Mouse (Mus musculus) cerebellum, adult 9-10 months (tissue): ENCODE measurements around the gene Prss16.

Experiments
- DNase-seq: peaks from one replicate; pipeline ENCODE4 v3.0.0; 2022

Gene Prss16

DNA sequence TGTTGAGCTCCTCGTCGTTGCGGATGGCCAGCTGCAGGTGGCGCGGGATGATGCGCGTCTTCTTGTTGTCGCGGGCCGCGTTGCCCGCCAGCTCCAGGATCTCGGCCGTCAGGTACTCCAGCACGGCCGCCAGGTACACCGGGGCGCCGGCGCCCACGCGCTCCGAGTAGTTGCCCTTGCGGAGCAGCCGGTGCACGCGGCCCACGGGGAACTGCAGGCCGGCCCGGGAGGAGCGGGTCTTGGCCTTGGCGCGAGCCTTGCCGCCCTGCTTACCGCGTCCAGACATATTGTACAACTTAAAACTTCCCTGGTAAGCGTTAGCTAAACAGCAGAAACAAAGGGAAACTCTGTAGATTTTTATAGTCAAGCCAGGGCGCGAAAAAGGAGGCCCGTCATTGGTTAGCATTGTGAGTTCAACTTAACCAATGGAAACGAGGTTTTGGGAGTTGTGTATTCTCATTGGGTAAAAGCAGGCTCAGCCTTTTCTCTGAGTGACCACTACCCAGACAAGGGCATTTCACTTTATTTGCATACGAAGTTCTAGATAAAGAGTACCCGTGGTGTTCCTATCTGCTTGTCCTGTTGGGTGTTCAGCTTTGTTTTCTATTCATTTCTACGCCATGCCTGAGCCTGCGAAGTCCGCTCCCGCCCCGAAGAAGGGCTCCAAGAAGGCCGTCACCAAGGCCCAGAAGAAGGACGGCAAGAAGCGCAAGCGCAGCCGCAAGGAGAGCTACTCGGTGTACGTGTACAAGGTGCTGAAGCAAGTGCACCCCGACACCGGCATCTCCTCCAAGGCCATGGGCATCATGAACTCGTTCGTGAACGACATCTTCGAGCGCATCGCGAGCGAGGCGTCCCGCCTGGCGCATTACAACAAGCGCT is 26.0 kb upstream of the Prss16 start, which contains the start of the genes Hist1h2ah and Hist1h2bk:
TSS of gene Hist1h2ah (minus strand) at position 302 of the 882 bp plus-strand sequence.
TSS of gene Hist1h2bk (plus strand) at position 604 of the 882 bp plus-strand sequence.
- DNase-seq, result peak; percentile 94

DNA sequence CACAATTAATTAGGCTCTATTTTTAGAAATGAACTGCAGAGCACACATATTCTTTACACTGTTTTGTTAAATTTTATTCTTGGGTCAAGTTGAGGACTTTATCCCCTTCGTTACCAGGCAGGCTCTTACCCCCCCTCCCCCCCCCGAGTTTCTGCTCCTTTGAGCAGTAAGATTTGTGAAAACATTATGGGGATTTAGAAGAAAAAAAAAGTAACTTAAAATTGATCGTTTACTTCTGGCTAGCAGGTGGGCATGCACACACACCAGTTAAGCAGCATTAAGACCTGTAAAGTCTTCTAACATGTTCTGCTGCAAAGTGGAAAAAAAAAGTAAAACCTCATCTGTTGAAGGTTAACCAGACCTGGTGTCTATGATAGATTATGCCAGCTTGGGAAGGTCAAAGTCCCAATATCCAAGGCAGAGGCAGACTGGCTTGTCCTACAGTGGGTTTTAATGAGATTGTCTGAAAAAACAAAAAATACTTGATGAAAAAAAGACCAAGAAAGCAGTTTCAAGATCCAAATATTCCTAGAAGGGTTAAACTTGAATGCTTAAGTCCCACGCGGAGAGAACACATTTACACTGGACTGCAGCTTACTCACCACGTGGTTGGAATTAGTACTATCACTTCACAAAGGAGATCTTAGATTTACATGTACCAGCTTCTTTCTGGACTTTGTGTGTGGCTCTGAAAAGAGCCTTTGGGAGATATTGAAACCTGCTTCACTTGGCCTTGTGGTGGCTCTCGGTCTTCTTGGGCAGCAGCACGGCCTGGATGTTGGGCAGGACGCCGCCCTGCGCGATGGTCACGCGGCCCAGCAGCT is 25.1 kb upstream of the Prss16 start:
- no peak for DNase-seq

DNA sequence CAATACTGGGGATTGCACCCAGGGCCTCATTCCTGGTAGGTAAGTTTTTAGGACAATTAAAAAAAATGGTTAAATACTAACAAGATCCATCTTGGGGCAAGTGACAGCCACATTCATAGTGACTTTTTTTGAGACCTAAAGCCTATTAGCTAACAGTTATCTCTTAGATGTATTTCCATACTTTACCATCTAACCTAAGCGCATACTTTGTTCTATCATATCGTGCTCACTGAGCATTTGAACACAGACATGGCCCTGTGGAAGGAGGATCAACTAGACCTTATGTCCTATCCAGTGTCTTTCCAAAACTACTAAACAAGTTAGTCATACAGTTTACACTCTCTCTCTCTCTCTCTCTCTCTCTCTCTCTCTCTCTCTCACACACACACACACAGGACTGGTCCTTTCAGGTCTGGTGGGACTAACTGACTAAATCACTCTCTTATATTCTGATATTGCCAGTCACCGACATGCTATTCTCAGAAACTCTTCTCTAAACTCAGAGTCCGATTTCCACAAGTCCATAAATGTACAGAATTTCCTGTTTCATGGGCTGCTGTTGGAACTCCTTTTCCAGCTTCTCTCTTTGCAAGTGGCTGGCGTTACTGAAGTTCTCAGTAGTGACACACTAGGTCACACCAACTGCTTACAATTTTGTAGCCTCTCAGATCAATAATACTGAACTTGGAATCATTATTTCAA is 24.4 kb upstream of the Prss16 start:
- no peak for DNase-seq

DNA sequence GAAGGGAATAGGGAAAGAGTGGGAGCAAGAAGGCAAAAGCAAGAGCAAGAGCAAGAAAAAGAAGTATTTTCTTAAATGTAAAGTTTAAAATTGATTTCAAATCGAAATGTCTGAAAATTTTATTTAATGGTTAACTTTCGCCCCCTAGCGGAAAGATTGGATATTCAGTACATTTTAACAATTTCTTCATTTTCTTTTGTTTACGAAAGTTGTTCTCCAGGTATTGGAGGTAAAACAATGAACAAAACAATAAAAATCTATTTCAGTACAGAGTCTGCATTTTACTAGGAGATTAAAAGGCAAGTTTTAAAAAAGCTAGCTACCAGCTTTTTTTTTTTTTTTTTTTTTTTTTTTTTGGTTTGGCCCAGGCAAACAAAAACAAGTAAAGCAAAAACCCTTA is 21.0 kb upstream of the Prss16 start:
- no peak for DNase-seq

DNA sequence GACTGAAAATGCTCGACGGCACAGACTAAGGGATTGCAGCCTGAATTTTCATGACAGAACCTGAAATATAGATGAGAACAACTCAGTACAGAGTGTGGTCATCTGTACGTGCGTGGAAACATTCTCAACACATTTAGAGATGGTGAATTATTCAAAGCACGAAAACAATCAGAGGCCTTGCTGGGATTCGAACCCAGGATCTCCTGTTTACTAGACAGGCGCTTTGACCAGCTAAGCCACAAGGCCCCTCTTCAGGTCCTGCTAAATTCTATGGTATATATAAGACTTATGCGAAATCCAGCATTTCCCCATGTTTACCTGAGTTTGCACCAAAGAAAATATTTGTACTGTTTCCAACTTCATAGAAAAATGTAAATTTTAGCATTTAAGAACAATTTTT is 20.4 kb upstream of the Prss16 start:
- no peak for DNase-seq

DNA sequence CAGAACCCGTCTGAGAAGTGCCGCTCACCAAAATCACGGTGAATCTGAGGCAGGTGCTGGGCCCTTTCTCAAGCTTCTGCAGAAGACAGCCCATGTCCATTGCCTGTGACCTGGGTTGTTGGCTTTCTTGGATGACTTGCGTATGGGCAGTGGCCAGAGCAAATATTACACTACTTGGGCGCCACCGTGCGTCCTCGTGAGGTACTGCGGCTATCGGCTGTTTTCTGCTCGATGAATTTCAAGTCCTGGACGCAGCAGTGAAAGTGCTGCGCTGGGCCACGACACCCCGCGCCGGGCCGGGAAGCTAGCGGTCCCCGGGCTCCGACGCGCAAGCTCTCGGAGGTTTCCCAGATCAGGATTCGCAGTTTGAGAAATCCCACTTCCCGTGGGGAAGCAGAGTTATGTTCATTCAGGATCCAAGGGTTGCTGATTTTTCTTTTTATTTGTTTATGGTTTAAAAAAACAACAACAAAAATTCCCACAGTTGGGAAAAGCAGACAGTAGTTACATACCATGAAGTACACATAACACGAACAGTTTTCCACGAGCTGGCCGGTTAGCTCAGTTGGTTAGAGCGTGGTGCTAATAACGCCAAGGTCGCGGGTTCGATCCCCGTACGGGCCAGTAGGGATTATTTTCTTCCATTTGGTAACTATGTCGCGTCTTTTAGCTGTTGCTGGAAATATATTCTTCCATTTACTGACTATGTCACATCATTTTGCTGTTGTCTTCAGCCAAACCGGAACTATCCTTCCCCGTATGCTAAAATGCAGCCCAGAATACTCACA is 19.3 kb upstream of the Prss16 start:
- DNase-seq, result peak; percentile 98

DNA sequence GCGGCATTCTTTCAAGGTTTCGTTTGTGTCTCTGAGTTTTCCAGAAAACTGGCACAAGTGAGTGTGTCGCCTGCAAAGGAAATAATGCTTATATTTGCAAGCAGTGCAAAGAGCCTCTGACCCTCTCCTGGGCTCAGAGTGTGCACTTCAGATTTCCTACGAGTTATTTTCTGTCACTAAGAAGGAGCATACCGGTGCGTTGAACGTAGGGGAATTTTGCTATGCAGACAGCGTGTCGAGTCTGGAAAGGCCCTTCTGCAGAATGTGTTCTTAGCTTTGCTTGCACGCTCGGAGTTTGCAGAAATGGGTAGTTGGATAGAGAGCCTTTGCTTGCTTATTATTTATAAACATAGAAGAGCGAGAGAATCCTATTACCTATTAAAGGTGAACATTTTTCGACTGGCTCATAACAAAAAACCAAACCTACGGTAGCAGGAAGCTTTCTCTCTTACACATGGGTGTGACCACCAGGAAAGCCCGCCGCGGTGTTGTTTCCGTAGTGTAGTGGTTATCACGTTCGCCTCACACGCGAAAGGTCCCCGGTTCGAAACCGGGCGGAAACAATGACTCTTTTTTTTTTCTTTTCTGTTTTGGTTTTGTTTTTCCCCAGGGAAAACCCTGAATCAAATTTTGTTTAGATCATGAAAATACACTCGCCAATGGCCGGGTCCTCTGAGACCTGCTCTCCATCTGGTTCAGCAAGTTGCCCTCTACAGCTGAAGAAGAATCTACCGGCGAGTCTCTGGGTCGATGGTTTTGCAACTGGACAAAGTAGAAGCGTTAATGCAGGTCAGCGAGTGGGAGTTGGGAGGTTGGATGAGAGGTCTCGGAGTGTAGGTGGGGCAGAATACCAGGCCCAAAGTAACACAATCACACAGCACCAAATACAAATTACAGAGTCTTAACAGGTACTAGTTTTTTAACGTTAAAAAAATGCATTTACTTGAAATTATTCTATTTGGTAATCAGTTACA is 16.8 kb upstream of the Prss16 start:
- DNase-seq, result peak; percentile 81

DNA sequence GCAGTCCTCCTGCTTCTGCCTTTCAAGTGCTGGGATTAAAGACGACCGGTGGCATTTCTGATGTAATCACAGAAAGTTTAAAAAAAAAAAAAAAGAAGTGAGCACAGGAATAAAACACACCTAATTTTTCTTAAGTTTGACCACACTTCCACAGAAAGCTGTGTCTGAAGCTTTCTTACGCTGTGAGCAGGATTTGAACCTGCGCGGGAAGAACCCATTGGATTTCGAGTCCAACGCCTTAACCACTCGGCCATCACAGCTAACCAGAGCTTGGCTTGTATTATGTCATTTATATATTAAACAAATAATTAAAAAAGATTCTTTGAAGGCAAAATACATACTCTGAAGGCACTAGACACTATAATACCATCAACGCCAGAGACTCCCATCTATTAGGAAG is 12.7 kb upstream of the Prss16 start:
- DNase-seq, result peak; percentile 82

DNA sequence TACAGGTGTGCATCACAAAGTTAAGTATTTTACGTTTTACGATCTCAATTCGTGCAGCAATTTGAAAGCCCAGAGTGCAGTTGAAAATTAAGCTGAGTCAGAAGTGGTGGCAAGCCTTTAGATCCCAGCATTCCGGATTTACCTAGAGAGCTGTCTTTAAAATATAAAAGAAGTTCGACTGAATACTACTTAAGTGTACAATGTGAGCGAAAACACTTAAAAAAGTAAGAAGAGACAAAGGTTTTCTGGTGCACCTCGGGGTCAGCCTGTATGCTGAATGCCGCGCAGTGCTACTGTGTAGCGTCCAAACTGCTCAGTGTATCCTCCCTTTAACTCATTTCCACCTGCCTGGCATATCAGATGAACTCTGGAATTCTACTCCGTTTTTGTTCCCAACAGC is 12.0 kb upstream of the Prss16 start:
- no peak for DNase-seq

DNA sequence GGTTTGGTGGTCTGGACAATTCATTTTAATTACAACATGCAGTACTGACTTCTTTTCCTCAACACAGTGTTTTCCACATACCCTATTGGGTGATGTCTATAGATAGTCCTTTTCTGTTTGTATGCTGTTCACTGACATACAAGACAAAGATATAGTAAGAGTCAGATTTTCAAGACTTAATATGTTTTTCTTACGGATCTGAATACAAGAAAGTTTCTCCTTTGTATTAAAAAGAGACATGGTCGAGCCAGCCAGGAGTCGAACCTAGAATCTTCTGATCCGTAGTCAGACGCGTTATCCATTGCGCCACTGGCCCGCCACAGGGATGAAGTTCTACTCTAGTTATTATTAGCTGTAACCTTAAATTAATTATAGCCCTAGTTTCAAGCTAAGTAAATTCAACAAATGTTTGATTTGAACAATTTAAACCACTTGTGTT is 11.4 kb upstream of the Prss16 start:
- peak; percentile 52 for DNase-seq

DNA sequence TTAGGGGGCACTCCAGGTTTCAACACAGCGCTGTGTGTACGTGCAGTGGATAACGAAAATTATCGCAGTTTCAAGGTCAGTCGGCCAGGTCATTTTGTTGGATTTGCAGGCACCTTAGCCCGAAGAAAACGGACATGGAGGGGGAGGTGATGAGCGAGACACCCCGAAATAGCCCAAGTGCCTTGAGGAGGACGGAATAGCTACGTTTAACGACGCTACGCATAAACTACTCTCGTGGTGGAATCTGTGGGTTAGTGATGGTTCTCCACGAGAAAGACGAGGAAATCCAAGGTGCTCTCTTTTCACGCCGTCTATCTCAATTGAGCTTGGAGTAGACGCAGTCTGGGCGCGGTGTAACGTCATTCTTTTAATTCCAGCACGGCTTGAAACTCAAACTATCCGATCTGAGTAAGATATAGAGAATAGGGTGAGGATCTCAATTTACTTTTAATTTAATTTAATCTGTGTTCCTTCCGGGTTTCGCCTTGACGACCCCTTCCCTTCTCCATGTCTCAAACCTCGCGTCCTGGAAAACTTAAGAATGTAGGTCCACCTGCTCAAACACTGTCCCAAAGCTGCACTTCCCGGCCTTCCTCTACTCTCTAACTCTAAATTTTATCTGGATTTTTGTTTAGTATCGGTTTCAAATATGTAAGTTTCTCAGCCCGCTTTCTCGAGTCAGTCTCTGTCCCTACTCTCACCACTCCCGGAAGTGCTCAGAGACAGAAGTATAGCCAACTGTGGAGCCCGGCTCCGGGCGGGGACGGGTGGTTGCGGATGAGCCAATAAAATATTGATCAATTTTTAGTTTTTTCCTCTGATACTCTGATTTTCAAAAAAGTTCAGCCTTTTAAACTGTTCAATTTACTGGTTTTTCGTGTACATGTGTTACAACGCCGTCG is 10.6 kb upstream of the Prss16 start:
- DNase-seq, result no peak

DNA sequence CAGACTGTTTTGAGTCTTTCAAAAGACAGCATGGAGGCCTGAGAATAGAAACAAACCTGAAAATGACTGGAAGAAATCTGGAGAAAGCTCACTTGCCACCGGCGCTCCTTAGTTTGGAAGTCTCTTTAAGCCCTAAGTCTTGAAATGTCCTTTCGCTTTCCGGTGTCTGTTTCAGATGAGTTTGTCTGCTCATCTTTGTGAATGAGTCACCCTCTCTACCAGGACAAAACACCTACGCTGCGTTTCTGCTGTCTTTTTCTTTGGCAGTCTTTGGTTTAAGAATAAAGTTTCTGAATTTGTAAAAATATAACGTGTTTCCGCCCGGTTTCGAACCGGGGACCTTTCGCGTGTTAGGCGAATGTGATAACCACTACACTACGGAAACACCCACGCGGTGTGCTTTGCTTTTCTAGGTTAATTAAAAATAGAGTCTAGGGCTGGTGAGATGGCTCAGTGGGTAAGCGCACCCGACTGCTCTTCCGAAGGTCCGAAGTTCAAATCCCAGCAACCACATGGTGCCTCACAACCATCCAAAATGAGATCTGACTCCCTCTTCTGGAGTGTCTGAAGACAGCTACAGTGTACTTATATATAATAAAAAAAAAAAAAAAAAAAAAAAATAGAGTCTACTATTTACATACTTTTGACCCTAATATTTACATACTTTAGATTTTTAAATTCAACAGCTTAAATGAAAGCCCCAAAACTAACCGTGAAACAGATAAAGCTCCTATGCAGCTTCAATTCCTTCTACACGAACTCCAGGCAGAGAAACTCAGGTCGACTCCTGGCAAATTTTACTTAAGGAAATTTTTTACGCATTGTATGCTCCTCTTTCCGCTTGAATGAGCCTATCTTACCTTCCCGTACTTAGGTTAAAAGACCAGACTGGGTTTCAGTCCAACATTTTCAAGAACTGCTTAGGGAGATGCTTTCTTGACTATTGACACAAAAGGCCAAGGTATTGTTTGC is 6.2 kb upstream of the Prss16 start:
- DNase-seq, result peak; percentile 60

DNA sequence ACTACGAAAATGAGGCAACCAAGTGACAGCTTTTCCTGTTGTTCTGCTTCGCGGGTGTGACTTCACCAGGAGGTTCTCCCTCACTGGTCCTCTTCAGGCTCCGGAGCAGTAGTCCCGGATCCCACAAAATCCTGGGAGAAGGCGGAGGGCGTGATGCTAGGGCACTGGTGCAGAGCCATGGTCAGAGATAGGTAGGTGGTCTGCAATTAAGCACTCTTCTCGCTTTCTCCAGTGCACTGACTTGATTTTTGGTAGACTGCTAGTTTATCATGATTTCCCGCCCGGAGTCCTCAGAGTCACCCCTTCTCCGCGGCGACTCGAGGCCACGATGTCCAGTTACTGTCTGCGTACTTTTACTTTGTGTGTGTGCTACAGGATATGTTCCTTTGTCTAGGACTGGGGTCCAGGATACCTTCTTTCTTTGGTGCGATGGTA is 4.9 kb upstream of the Prss16 start:
- DNase-seq, result no peak

DNA sequence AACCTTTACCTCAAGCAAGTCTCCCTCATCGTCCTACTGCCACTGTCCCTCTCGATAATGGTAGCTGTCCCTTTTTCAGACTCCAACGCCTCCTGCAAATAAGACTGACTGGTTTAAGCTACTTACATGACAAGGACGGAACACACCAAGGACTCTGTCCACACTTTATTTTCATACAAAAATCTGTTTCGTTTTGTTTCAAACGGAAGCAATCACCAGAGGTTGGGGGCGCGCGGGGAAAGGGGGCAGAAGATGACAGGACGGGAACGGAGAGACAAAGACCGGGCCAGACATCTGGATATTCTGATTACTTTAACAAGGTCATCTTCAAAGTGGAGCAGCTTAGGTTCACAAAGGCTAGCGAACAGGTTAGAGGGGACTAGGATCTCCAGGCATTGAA is 4.2 kb upstream of the Prss16 start:
- DNase-seq, result no peak

DNA sequence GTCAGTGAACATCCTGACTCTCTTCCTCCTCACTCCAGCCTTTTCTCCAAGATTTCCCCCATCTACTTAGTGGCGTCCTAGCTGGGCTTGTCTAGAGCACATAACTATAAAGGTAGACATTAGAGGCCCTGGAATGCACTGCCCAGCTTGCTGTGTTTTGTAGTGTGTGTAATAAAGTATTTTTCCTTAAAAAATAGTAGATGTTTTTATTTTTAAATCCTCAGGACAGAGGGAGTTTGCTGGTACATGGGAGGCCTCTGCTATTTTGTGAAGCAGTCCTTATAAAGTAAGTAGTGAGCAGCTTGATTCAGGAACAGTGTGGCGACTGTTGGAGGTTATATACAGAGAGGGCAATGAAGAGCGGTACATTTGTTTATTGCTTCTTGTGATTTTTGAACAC is 835 bp downstream of the Prss16 start:
- DNase-seq, result no peak

DNA sequence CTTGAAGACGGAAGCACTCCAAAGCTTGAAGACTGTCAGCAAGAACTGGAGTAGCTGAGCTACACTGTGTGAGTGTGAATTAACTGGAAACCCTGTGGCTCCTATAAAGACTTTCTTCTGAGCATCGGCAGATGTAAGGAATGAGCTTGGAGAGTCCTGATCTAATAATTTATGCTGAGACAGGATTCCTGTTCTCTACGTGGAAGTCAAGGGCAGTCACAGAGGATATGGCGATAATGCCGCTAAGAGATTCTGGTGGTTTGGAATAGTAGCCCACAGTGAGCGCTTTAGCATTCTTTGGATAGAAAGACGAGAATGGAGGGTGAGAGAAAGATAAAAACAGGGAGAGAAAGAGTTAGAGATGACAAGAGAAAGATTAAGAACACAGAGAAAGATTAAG is 1.7 kb downstream of the Prss16 start:
- DNase-seq, result no peak

DNA sequence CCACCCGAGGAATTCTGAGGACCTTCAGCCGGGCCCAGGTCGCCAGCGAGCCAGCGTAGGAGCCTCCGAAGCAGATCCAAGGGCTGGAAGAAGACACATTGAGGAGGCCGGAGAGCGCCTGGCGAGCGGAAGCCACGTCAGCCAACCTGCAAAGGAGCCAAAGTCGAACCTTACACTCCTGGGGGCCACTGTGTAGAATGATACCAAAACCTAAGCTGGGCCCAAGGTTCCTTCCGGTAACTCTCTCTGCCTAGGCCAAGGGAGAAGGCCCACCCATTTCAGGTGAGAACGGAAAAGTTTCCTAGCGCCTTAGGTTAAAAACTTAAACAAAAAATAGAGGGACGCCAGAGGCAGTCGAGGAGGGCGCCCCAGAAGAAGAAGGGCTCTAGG is 2.4 kb downstream of the Prss16 start:
- DNase-seq, result no peak

DNA sequence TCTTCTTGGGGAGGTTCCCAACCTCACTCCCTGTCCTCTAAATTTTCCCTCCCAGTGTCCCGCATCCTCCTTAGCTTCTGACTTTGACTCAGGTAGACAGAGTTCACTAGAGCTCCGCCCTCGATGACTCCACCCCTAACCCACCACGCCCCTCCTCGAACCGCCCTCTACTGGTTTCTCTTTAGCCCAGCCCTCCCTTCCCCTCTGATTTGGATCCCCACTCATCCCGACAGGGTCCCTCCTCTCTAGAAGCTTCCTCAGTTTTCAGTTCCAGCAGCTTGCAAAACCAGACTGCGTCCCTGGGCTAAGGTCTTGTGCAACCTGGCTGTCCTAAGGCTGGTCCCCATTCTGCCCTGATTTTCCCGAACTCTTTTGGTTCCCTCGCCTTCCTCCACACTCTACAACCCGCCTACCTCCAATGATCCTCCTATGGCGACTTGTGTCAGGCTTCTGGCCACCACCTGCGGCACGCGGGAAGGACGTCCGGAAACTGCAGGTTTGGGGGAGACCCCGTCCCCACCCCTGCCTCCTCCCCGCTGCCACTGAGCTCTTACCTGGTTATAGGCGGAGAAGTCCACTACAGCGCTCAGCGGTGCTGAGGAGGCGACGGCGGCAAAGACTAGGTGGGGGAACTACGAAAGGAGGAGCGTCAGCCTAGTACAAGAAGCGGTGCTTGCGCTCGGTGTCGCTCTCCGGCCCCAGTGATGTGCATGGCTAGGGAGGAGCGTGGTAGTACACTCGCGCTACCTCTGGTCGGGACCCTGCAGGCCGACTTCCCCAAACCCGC is 3.0 kb downstream of the Prss16 start:
- DNase-seq, result no peak
